Mouse (Mus musculus) CD4-positive, CD25-positive, alpha-beta regulatory T cell, adult 2 months (primary cell): ENCODE measurements around the gene Cabcoco1.

Source experiments
- DNase-seq: peaks from one replicate; pipeline ENCODE4 v3.0.0-alpha.2; 2012; ENCODE audit warnings: low read depth, low spot score

The Cabcoco1 gene

DNA sequence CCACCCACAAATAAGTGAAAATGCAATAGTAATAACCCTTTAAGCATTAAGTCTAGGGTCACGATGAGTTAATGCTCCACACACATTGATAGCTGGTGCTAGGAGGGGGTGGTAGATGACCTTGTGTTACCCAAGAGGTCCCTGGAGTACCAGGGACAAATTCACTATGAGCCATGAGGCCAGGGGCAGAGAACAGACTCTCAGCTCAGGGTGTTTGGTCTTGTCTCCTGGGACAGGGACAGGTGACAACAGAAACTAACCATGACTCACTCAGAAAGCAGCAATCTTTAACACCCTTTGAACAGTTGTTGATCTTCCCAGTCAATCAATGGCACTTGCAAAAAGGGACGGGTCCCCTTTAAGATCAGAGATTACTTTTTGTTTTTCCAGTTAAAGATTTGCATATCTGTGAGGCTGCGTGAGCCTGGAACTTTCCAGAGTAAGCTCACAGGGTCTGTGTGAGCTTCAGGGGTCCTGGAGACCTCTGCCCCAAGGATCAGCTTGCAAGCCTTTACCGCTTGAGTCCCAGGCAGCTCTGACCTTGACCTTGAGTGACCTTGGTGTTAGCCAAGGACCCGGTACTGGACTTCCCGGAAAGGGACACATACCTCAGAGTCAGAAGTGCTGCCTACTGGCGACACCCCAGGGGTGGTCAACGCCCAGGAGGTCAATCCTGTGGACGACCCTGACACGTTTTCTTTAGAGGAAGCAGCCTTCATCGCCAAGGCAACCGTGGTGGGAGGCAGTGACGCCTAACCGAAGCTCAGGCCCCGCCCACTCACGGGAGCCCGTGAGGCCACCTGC, at the start of gene Cabcoco1:
Cabcoco1 (minus strand) TSS at position 758 of the 804 bp plus-strand sequence.
- DNase-seq: peak; percentile 93

DNA sequence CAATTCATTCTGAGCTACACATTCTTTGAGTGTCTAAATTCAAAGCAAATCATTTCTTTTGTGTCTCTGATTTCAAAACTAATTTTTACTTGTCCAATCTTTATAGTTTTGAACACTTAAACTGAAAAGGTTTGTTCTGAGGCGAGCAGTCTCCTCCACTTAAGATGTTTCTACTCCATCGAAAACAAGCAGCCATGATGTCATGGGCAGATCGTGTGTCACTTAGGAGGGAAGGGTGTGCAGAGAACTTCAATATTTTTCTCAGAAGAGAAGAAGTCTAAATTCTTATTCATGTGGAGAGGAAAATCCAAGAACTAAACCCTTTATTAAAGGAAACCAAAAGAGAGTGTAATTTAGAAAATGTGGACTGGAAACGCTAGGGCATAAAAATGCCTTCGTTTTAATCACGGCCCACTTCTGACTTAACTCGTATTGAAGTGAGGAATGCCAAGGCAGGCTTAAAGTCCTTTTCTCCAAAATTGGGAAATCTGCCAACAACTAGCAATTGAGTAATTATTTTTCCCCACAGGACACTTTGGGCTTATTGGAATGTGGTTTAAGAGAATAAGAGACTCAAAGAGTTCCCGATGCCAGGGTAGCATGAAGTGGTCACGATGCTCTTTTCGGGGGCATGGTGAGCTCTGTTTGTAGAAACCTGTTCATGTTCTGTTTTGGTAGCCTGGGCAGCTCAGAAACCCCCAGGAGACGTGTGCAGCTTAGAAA, 48.0 kb upstream of the Cabcoco1 start:
- no peak for DNase-seq

GRCm38 (mm10) chr10:68587416-68588040, 45.8 kb upstream of the Cabcoco1 start:
- DNase-seq: no peak

- no peak for DNase-seq
These were observed 35.6 kb upstream of the Cabcoco1 start for GRCm38 (mm10) chr10:68577321-68577720.

DNA sequence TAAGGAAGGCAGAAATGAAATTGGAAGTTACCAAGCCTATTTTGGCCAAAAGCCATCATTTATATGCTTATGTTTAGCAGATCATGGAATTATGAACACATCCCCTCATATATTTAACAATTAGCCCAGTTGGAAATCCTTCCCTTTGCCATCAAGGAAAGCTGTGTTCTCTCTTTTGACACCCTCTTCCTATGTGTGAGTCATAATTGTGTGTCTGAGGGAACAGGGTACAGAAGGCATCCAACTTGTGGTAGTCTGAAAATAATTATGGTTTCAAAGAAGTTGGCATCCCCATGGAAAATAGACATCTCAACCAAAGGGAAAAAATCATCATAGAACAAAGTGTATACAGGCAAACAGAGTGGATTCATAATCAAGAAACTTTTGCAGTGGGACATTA, 26.5 kb upstream of the Cabcoco1 start:
- no peak for DNase-seq

GRCm38 (mm10) chr10:68562344-68562743, 20.6 kb upstream of the Cabcoco1 start:
- no peak for DNase-seq

DNA sequence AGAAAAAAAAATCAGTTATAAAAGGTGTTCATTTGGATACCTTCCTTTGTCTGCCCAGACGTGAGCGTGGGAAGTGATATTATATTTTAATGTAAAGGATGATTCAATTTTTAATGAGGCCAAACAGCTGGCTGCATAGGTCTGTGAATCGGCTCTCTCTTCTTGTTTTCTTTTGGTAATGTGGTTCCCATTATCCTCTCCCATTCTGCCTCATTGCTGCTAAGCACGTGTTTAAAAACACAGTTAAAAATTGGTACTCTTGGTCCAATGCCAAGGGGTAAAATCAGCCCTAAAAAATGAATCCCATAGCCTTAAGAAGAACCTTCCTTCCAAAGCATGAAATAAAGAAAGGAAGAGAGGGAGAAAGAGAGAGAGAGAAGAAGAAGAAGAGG, 17.1 kb upstream of the Cabcoco1 start:
- no peak for DNase-seq

DNA sequence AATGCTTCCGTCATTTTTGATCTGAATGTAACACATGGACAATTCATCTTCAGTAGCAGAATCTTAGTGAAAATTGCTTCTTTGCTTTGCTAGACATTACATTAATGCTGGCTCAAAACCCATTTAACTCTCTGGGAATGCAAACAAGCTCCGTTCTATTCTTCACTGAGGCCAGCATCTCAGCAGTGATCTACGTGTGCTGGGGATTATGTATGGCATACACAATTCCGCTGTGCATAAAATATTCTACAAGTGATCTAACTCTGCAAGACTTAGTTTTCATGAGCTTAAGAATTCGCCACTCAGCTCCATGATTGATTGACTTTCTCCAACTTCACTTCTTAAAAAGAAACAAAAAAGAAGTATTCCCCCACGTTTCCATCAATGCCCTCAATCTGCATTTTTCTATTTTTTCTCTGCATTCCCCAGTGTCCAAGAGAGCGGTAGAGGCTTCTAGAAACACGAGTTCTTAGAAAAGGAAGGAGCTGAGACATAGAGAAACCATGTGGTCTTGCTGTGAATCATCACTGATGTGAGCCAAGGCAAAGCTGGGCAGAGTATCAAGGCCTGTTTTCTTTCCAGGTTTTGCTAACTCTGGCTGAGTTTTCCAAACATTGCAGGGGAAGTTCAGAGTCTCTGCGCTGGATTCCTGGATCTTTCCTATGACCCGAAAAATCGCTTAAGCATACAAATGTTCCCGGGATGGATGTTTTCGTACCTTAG, 16.6 kb upstream of the Cabcoco1 start:
- no peak for DNase-seq

DNA sequence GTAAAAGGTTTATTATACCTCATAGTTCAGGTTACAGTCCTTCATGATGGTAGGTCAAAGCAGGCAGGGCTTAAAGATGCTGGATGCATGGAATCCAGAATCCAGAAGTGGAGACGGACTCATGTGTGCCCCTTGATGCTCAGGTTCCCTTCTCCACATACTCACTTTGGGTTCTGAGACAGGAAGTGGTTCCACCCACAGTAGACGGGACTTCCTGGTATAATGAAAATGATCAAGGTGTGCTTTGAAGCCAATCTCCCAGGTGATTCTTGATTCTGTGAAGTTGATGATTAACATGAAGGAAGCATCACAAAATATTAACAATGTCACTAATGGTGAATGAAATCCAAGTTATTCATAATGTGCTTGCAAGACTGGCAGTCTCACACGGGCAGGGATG, 12.0 kb upstream of the Cabcoco1 start:
- DNase-seq: peak; percentile 36

DNA sequence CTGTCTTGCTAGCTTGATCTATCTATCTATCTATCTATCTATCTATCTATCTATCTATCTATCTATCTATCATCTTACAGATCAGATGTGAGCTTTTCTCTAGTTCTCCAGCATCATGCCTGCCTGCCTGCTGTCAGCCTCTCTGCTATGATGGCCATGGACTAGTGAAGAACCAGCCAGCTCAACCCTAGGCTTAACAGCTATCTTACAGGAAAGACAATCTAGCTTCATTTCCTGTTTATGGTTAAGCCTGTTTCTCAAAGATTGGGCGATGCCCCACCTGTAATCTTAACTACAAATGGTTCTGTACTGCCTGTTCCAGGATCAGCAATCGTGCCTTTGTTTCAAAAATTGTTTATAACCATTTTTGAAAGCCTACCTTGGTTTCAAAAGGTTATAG, 10.9 kb upstream of the Cabcoco1 start:
- DNase-seq: peak; percentile 39

DNA sequence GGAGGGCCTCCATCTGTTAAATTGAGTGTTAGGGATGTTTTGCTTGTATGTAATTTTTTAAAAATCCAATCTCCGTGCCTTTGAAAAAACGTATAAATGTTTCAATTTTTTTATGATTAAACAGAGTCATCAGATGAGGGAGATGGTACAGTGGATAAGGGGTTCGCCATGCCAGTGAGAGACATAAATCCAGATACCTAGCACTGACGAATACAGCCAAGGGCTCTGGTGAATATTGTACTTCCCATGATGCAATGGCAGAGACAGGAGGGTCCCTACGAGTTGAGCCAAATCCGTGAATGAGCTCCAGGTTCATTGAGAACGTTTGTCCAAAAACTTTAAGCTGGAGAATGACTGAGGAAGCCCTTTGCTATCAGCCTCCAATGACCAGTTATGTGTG, 9.6 kb upstream of the Cabcoco1 start:
- DNase-seq: no peak

- no peak for DNase-seq
These were observed 9.1 kb upstream of the Cabcoco1 start for GRCm38 (mm10) chr10:68550668-68551267.

DNA sequence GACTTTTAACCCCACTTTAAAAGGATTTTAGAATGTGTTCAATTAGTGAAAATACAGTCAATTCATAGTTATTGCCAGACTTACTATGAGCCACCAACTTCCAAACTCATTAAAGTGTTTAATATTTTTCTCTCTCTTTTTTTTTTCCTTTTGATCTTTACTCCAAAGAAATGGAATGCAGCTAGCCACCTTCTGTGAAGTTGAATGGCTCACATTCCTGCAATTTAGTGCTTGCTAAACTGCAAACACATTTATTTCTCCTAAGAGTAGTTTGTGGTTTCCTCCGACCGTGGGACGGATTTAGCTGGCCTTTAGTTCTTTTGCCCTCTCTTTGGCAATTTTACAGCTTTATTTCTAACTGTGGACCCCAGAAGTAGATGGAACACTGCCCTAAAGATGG, 1.4 kb upstream of the Cabcoco1 start:
- no peak for DNase-seq

DNA sequence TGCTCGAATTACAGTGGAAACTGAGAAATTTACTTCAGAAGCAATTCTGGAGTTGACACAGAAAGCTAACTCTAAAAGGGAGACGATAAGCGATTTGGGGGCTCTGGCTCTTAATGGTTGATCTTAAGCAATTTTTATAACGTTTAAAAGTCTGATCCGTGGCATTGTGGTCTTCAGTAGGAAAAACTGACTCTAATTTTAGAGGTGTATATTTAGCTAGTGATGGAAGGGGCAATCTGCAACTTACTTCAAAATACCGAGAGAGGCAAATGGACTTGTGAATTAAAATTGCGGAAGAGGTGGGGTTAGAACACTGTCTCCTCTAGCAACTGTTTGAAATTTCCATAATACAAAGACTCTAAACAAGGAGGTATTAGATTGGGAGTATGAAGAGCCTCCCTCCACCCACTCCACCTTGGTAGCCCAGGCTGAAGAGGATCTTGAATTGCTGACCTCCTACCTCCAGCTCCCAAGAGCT, 286 bp upstream of the Cabcoco1 start:
- no peak for DNase-seq

- DNase-seq: peak; percentile 28
These were observed 1.1 kb downstream of the Cabcoco1 start for GRCm38 (mm10) chr10:68540612-68541011.

GRCm38 (mm10) chr10:68537261-68537950, 4.3 kb downstream of the Cabcoco1 start:
- DNase-seq: no peak

DNA sequence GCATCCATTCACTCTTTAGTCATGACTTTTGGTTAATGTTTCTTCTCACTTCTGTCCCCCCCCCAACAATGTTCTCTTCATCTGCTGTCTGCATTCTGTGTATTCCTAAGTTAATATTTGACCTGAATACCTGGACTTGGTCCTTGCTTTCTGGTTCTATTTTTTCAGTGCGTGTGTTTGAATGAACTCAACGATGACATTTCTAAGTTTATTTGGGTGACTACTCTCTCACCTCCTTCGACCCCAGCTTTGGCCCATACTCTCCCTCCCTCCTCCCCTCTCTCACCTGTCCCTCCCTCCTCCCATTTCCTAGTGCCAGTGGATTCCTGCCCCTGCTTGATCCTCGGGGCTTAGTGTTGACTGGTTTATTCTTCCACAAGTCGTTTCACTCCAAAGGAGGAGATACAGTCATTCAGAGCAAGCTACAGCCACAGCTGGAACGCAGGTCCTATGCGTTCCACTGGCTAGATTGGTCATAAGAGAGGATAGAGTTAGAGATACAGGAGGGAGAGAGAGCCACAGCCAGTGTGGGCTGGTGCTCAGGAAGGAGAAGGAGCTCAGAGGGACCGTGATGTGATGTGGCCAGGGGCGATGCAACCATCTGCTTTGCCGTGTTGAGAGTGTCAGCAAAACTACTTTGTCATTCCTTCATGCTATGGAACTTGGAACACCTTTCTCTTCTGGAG, 12.2 kb downstream of the Cabcoco1 start:
- no peak for DNase-seq

- DNase-seq: no peak
These were observed 12.7 kb downstream of the Cabcoco1 start for GRCm38 (mm10) chr10:68528958-68529357.

GRCm38 (mm10) chr10:68522106-68522505, 19.6 kb downstream of the Cabcoco1 start:
- DNase-seq: no peak

DNA sequence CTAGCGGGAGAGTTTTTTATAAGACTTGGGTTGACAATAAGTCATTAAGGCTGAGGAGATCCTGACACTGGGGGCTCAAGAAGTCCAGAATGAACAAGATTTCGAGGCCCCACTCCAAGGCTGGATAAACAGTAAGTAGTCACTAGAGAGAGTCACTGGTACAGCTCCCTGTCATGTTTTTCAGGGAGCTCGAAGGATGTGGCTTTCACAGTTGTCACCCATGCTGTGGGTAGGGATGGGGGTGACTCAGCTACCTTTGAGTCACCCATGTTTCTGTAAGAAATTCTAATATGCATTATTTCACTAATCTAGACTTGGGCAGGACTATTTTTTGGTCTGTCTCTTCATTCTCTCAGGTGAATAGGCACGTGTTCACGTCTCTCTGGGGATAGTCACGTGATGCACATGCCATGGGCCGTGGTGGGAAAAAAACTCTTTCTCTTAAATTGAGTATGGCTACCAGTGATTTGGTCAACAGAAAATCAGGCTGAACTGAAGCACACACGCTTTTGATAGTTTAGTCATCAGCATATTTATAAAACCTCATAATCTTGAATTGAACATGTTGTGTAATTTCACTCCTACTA, 29.2 kb downstream of the Cabcoco1 start:
- DNase-seq: no peak
